Mouse (Mus musculus) subcutaneous adipose tissue, adult 2 months (tissue): ENCODE results near the gene Rnf113a1. TPM values are rescaled to one million over a fixed set of nuclear protein-coding genes. Genes with fewer than 3 reads are reported as not detected.

ENCODE experiments used
- polyA plus RNA-seq: library from polyadenylated mRNA; depleted of rRNA; stranded (reverse); fragments of >200 nt; gene quantifications from 2 replicates; pipeline ENCODE4 v1.2.3, GENCODE M21; 2012; ENCODE audit warnings: low replicate concordance; rRNA removed

The Rnf113a1 gene
- 1.0 and 3.1 TPM in 2 replicates for polyA plus RNA-seq

GRCm38 (mm10) chrX:37191105-37191743 lies at the start of gene Rnf113a1, which contains the start of gene Ndufa1:
Rnf113a1 (plus strand) TSS chrX:37191245.
Ndufa1 (minus strand) TSS chrX:37191163.

GRCm38 (mm10) chrX:37168742-37169141 lies 22.3 kb upstream of the Rnf113a1 start, which contains the start of gene Akap14:
Akap14 (minus strand) TSS chrX:37168842.

DNA sequence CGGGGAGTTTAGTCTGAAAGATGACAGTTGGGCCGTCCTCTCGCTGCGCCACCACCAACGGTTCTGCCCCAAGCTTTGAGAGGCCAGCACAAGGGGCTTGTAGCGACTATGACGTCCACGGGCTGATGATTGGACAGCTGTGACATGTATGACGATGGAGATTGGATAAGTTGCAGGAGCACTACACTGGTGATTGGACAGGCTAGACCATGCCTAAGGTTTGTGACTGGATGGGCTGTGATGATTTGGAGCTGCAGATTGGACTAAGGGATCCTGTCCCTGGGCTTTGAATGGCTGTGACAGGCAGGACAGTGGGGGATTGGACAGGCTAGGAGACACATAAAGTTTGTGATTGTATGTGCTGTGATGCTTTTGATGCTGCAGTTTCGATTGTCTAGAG lies 19.9 kb downstream of the Rnf113a1 start, which contains the start of gene Gm9:
Gene Gm9 (minus strand): TSS at position 101 of the 400 bp plus-strand sequence.

DNA sequence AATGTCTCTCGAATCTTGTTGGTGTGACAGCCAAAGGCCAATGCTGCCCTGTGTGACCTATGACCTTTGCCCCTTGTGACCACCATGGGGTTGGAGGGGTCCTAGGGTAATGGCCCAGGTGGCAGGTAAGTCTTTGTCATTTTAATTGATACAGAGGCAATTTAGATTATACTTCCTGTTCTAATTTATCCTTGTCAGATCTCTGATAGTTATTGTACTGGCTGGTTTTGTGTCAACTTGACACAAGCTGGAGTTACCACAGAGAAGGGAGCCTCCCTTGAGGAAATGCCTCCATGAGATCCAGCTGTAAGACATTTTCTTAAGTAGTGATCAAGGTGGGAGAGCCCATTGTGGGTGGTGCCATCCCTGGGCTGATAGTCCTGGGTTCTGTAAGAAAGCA lies 31.1 kb downstream of the Rnf113a1 start, which contains the start of gene Rhox1:
Gene Rhox1 (minus strand): TSS at position 101 of the 400 bp plus-strand sequence.

Other genes with a start within 250 kb of the Rnf113a1 start
- 4.7 and 14.9 TPM in 2 replicates for gene Sept6, start 199.5 kb upstream of the Rnf113a1 start, polyA plus RNA-seq
- gene Sowahd, start 142.4 kb upstream of the Rnf113a1 start, polyA plus RNA-seq: 0.07 TPM in 1 of 2 replicates, not detected in the other
- gene Rpl39, start 105.8 kb upstream of the Rnf113a1 start, polyA plus RNA-seq: 73.1 and 127 TPM in 2 replicates
- gene Upf3b, start 80.9 kb upstream of the Rnf113a1 start, polyA plus RNA-seq: 3.1 and 5.4 TPM in 2 replicates
- 1.9 and 3.0 TPM in 2 replicates for gene Nkap, start 64.5 kb upstream of the Rnf113a1 start, polyA plus RNA-seq
- not detected in 2 replicates for gene Akap14, start 22.4 kb upstream of the Rnf113a1 start, polyA plus RNA-seq
- 310 and 473 TPM in 2 replicates for gene Ndufa1, start 82 bp upstream of the Rnf113a1 start, polyA plus RNA-seq
- not detected in 2 replicates for gene Gm9, start 19.8 kb downstream of the Rnf113a1 start, polyA plus RNA-seq
- gene Rhox1, start 31.0 kb downstream of the Rnf113a1 start, polyA plus RNA-seq: not detected in 2 replicates
- not detected in 2 replicates for gene Rhox2a, start 53.7 kb downstream of the Rnf113a1 start, polyA plus RNA-seq
- not detected in 2 replicates for gene Rhox3a, start 58.7 kb downstream of the Rnf113a1 start, polyA plus RNA-seq
- not detected in 2 replicates for gene Rhox4a, start 74.1 kb downstream of the Rnf113a1 start, polyA plus RNA-seq
- not detected in 2 replicates for gene Rhox3a2, start 188.8 kb downstream of the Rnf113a1 start, polyA plus RNA-seq
- not detected in 2 replicates for gene Rhox4a2, start 199.6 kb downstream of the Rnf113a1 start, polyA plus RNA-seq
- gene Rhox2b, start 220.8 kb downstream of the Rnf113a1 start, polyA plus RNA-seq: not detected in 2 replicates
- not detected in 2 replicates for gene Rhox4b, start 241.2 kb downstream of the Rnf113a1 start, polyA plus RNA-seq